Mouse (Mus musculus): ENCODE measurements around the gene Antxr2. TPM values are rescaled to one million over a fixed set of nuclear protein-coding genes. Genes with fewer than 3 reads are reported as not detected.

The Antxr2 gene
- total RNA-seq, 4 experiments from 2014 or later, result 4.5 to 8.2 (median 6.0) TPM

- DNase-seq (ENCODE audit: low spot score in 2 of 2), result no peak
Observed at GRCm38 (mm10) chr5:97995881-97996280, 35.0 kb downstream of the Antxr2 start.

GRCm38 (mm10) chr5:97986656-97987294, 44.1 kb downstream of the Antxr2 start:
- DNase-seq (ENCODE audit: low spot score in 2 of 2), result no peak

- no peak for DNase-seq (ENCODE audit: low spot score in 2 of 2)
Observed at GRCm38 (mm10) chr5:97983375-97983774, 47.5 kb downstream of the Antxr2 start.

GRCm38 (mm10) chr5:97980472-97980871, 50.4 kb downstream of the Antxr2 start:
- DNase-seq (ENCODE audit: low spot score in 2 of 2), result no peak

- DNase-seq (ENCODE audit: low spot score in 2 of 2), result no peak
Observed at GRCm38 (mm10) chr5:97973293-97973692, 57.5 kb downstream of the Antxr2 start.

- no peak for DNase-seq (ENCODE audit: low spot score in 2 of 2)
Observed at GRCm38 (mm10) chr5:97972029-97972428, 58.8 kb downstream of the Antxr2 start.

- no peak for DNase-seq (ENCODE audit: low spot score in 2 of 2)
Observed at GRCm38 (mm10) chr5:97971236-97971635, 59.6 kb downstream of the Antxr2 start.

- no peak for DNase-seq (ENCODE audit: low spot score in 2 of 2)
Observed at GRCm38 (mm10) chr5:97967044-97967443, 63.8 kb downstream of the Antxr2 start.

GRCm38 (mm10) chr5:97966101-97966500, 64.7 kb downstream of the Antxr2 start:
- no peak for DNase-seq (ENCODE audit: low spot score in 2 of 2)

- no peak for DNase-seq (ENCODE audit: low spot score in 2 of 2)
Observed at GRCm38 (mm10) chr5:97964444-97964843, 66.4 kb downstream of the Antxr2 start.

GRCm38 (mm10) chr5:97962512-97962911, 68.3 kb downstream of the Antxr2 start:
- no peak for DNase-seq (ENCODE audit: low spot score in 2 of 2)

GRCm38 (mm10) chr5:97961786-97962185, 69.1 kb downstream of the Antxr2 start:
- DNase-seq (ENCODE audit: low spot score in 2 of 2), result no peak

GRCm38 (mm10) chr5:97959651-97960050, 71.2 kb downstream of the Antxr2 start:
- no peak for DNase-seq (ENCODE audit: low spot score in 2 of 2)

GRCm38 (mm10) chr5:97959010-97959409, 71.8 kb downstream of the Antxr2 start:
- no peak for DNase-seq (ENCODE audit: low spot score in 2 of 2)

- no peak for DNase-seq (ENCODE audit: low spot score in 2 of 2)
Observed at GRCm38 (mm10) chr5:97957501-97957900, 73.3 kb downstream of the Antxr2 start.

- no peak for DNase-seq (ENCODE audit: low spot score in 2 of 2)
Observed at GRCm38 (mm10) chr5:97954193-97954772, 76.6 kb downstream of the Antxr2 start.

- no peak for DNase-seq (ENCODE audit: low spot score in 2 of 2)
Observed at GRCm38 (mm10) chr5:97953241-97953920, 77.5 kb downstream of the Antxr2 start.

- no peak for DNase-seq (ENCODE audit: low spot score in 2 of 2)
Observed at GRCm38 (mm10) chr5:97947261-97947660, 83.6 kb downstream of the Antxr2 start.

GRCm38 (mm10) chr5:97946236-97946635, 84.6 kb downstream of the Antxr2 start:
- DNase-seq (ENCODE audit: low spot score in 2 of 2), result no peak

- no peak for DNase-seq (ENCODE audit: low spot score in 2 of 2)
Observed at GRCm38 (mm10) chr5:97935140-97936129, 95.4 kb downstream of the Antxr2 start.

- DNase-seq (ENCODE audit: low spot score in 2 of 2), result no peak
Observed at GRCm38 (mm10) chr5:97917654-97918053, 113.2 kb downstream of the Antxr2 start.

- no peak for DNase-seq (ENCODE audit: low spot score in 2 of 2)
Observed at GRCm38 (mm10) chr5:97914890-97915289, 116.0 kb downstream of the Antxr2 start.

Measured in gastrocnemius, adult 8-10 months (tissue).